Mouse (Mus musculus): ENCODE data around the gene Micall2. TPM values are rescaled to one million over a fixed set of nuclear protein-coding genes. Genes with fewer than 3 reads are reported as not detected.

The Micall2 gene
- 5.7 and 6.4 TPM in 2 replicates for polyA plus RNA-seq (2014; fragmentation: Nextera tagmentation; extraction: Ambion mirVana)

- no peaks in the 10 kb centered on the region for H3K27me3 ChIP-seq (ENCODE audit: control insufficient read depth, insufficient read depth, low read length)
- no peaks in the 10 kb centered on the region for H3K9me3 ChIP-seq (replicated peaks; ENCODE audit: control insufficient read depth, low read length)
- peak within 1 kb of the TSS; percentile 64 for H3K9ac ChIP-seq (replicated peaks; ENCODE audit: low read length)
- peak within 1 kb of the TSS; percentile 95 for H3K4me2 ChIP-seq (ENCODE audit: low read depth, low read length)
- H3K4me3 ChIP-seq (ENCODE audit: low read depth, low read length) = peak within 1 kb of the TSS; percentile 50
- ATAC-seq (replicated peaks; ENCODE audit: insufficient number of reproducible peaks, low FRiP score, low TSS enrichment, low read depth) = peak; percentile 92
- H3K4me1 ChIP-seq (ENCODE audit: control insufficient read depth, insufficient read depth, low read length) = peaks cover 12% of the 10 kb centered on the region
- no peak within 1 kb of the TSS for H3K27ac ChIP-seq (replicated peaks; ENCODE audit: low read depth, low read length)
- 4% methylated on average over 46 of the region's 50 CpGs for WGBS
- peak; percentile 98 for DNase-seq (ENCODE audit: low spot score)
- H3K36me3 ChIP-seq (replicated peaks; ENCODE audit: control insufficient read depth, insufficient read depth, low read depth, low read length) = no peaks in the 10 kb centered on the region
These were observed at the start of gene Micall2 for GRCm38 (mm10) chr5:139735677-139736503. Micall2 (minus strand) TSS chr5:139736336.

- no peak for ATAC-seq (replicated peaks; ENCODE audit: insufficient number of reproducible peaks, low FRiP score, low TSS enrichment, low read depth)
- Histone ChIP-seq H3K9me3 (replicated peaks; ENCODE audit: control insufficient read depth, low read length) (no peaks in the 10 kb centered on the region), H3K4me2 (ENCODE audit: low read depth, low read length) (no peak overlapping the region), H3K9ac (replicated peaks; ENCODE audit: low read length) (no peak overlapping the region), H3K4me1 (ENCODE audit: control insufficient read depth, insufficient read depth, low read length) (no peaks in the 10 kb centered on the region), H3K27ac (replicated peaks; ENCODE audit: low read depth, low read length) (no peak overlapping the region), H3K27me3 (ENCODE audit: control insufficient read depth, insufficient read depth, low read length) (no peaks in the 10 kb centered on the region), H3K36me3 (replicated peaks; ENCODE audit: control insufficient read depth, insufficient read depth, low read depth, low read length) (no peaks in the 10 kb centered on the region), H3K4me3 (ENCODE audit: low read depth, low read length) (no peak overlapping the region)
- 86% methylated on average over 8 of the region's 8 CpGs for WGBS
- no peak for DNase-seq (ENCODE audit: low spot score)
These were observed 45.3 kb upstream of the Micall2 start for GRCm38 (mm10) chr5:139781406-139781805.

GRCm38 (mm10) chr5:139776966-139777365 lies 40.8 kb upstream of the Micall2 start:
- no peaks in the 10 kb centered on the region for H3K9me3 ChIP-seq (replicated peaks; ENCODE audit: control insufficient read depth, low read length)
- no peaks in the 10 kb centered on the region; the same call in 1 of the 2 replicates for H3K36me3 ChIP-seq (replicated peaks; ENCODE audit: control insufficient read depth, insufficient read depth, low read depth, low read length)
- no peak overlapping the region for H3K4me3 ChIP-seq (ENCODE audit: low read depth, low read length)
- H3K4me2 ChIP-seq (ENCODE audit: low read depth, low read length) = no peak overlapping the region
- ATAC-seq (replicated peaks; ENCODE audit: insufficient number of reproducible peaks, low FRiP score, low TSS enrichment, low read depth) (no peak), DNase-seq (ENCODE audit: low spot score) (no peak)
- H3K27ac ChIP-seq (replicated peaks; ENCODE audit: low read depth, low read length) = no peak overlapping the region
- no peaks in the 10 kb centered on the region; the same call in 1 of the 2 replicates for H3K4me1 ChIP-seq (ENCODE audit: control insufficient read depth, insufficient read depth, low read length)
- H3K9ac ChIP-seq (replicated peaks; ENCODE audit: low read length) = no peak overlapping the region
- no peaks in the 10 kb centered on the region for H3K27me3 ChIP-seq (ENCODE audit: control insufficient read depth, insufficient read depth, low read length)
- 80% methylated on average over 5 of the region's 5 CpGs for WGBS

- under 1% methylated on average over 55 of the region's 55 CpGs for WGBS
- peak within 1 kb of the TSS; percentile 77 for H3K4me2 ChIP-seq (ENCODE audit: low read depth, low read length)
- 0 out of 2 replicates have a peak within 1 kb of the TSS, but pooled peaks have one; percentile 28 for H3K27ac ChIP-seq (replicated peaks; ENCODE audit: low read depth, low read length)
These were observed 39.2 kb upstream of the Micall2 start, which contains the start of gene Ints1 for GRCm38 (mm10) chr5:139775216-139775926. Ints1 (minus strand) TSS chr5:139775674.

GRCm38 (mm10) chr5:139768216-139768615 lies 32.1 kb upstream of the Micall2 start:
- DNase-seq (ENCODE audit: low spot score) (no peak), ATAC-seq (replicated peaks; ENCODE audit: insufficient number of reproducible peaks, low FRiP score, low TSS enrichment, low read depth) (no peak)
- H3K9ac ChIP-seq (replicated peaks; ENCODE audit: low read length) = no peak overlapping the region
- no peaks in the 10 kb centered on the region for H3K4me1 ChIP-seq (ENCODE audit: control insufficient read depth, insufficient read depth, low read length)
- no peak overlapping the region for H3K27ac ChIP-seq (replicated peaks; ENCODE audit: low read depth, low read length)
- WGBS = 91% methylated on average over 8 of the region's 8 CpGs
- H3K27me3 ChIP-seq (ENCODE audit: control insufficient read depth, insufficient read depth, low read length) = no peaks in the 10 kb centered on the region
- H3K4me2 ChIP-seq (ENCODE audit: low read depth, low read length) = no peak overlapping the region
- H3K4me3 ChIP-seq (ENCODE audit: low read depth, low read length) = no peak overlapping the region
- H3K9me3 ChIP-seq (replicated peaks; ENCODE audit: control insufficient read depth, low read length) = no peaks in the 10 kb centered on the region
- peaks cover 23% of the 10 kb centered on the region for H3K36me3 ChIP-seq (replicated peaks; ENCODE audit: control insufficient read depth, insufficient read depth, low read depth, low read length)

More at GRCm38 (mm10) chr5:139775216-139775926, 39.2 kb upstream of the Micall2 start, which contains the start of gene Ints1:
- DNase-seq (ENCODE audit: low spot score) (peak; percentile 98), ATAC-seq (replicated peaks; ENCODE audit: insufficient number of reproducible peaks, low FRiP score, low TSS enrichment, low read depth) (peak; percentile 79)
- H3K9ac ChIP-seq (replicated peaks; ENCODE audit: low read length) = peak within 1 kb of the TSS; percentile 86
- H3K27me3 ChIP-seq (ENCODE audit: control insufficient read depth, insufficient read depth, low read length) = no peaks in the 10 kb centered on the region
- no peaks in the 10 kb centered on the region for H3K9me3 ChIP-seq (replicated peaks; ENCODE audit: control insufficient read depth, low read length)
- H3K4me3 ChIP-seq (ENCODE audit: low read depth, low read length) = peak within 1 kb of the TSS; percentile 99
- H3K36me3 ChIP-seq (replicated peaks; ENCODE audit: control insufficient read depth, insufficient read depth, low read depth, low read length) = peaks cover 8% of the 10 kb centered on the region
- no peaks in the 10 kb centered on the region; the same call in 1 of the 2 replicates for H3K4me1 ChIP-seq (ENCODE audit: control insufficient read depth, insufficient read depth, low read length)

GRCm38 (mm10) chr5:139764296-139764695 lies 28.2 kb upstream of the Micall2 start:
- Histone ChIP-seq H3K4me1 (ENCODE audit: control insufficient read depth, insufficient read depth, low read length) (no peaks in the 10 kb centered on the region), H3K27ac (replicated peaks; ENCODE audit: low read depth, low read length) (no peak overlapping the region), H3K4me3 (ENCODE audit: low read depth, low read length) (no peak overlapping the region), H3K27me3 (ENCODE audit: control insufficient read depth, insufficient read depth, low read length) (no peaks in the 10 kb centered on the region), H3K9ac (replicated peaks; ENCODE audit: low read length) (no peak overlapping the region), H3K36me3 (replicated peaks; ENCODE audit: control insufficient read depth, insufficient read depth, low read depth, low read length) (peaks cover 18% of the 10 kb centered on the region), H3K4me2 (ENCODE audit: low read depth, low read length) (no peak overlapping the region), H3K9me3 (replicated peaks; ENCODE audit: control insufficient read depth, low read length) (no peaks in the 10 kb centered on the region)
- DNase-seq (ENCODE audit: low spot score) = peak; percentile 35
- WGBS = 75% methylated on average over 11 of the region's 11 CpGs
- no peak for ATAC-seq (replicated peaks; ENCODE audit: insufficient number of reproducible peaks, low FRiP score, low TSS enrichment, low read depth)

- Histone ChIP-seq H3K27ac (replicated peaks; ENCODE audit: low read depth, low read length) (no peak overlapping the region), H3K36me3 (replicated peaks; ENCODE audit: control insufficient read depth, insufficient read depth, low read depth, low read length) (peaks cover 16% of the 10 kb centered on the region), H3K4me3 (ENCODE audit: low read depth, low read length) (no peak overlapping the region), H3K9me3 (replicated peaks; ENCODE audit: control insufficient read depth, low read length) (no peaks in the 10 kb centered on the region), H3K4me1 (ENCODE audit: control insufficient read depth, insufficient read depth, low read length) (no peaks in the 10 kb centered on the region), H3K27me3 (ENCODE audit: control insufficient read depth, insufficient read depth, low read length) (no peaks in the 10 kb centered on the region), H3K4me2 (ENCODE audit: low read depth, low read length) (no peak overlapping the region), H3K9ac (replicated peaks; ENCODE audit: low read length) (no peak overlapping the region)
- WGBS = 86% methylated on average over 16 of the region's 16 CpGs
- ATAC-seq (replicated peaks; ENCODE audit: insufficient number of reproducible peaks, low FRiP score, low TSS enrichment, low read depth) (no peak), DNase-seq (ENCODE audit: low spot score) (no peak)
These were observed 22.0 kb upstream of the Micall2 start for GRCm38 (mm10) chr5:139758096-139758495.

Measured in embryonic facial prominence, embryonic 11.5 days (tissue).